Mouse (Mus musculus): ENCODE results near the gene Cdkn2aipnl. TPM values are rescaled to one million over a fixed set of nuclear protein-coding genes. Genes with fewer than 3 reads are reported as not detected.

Gene Cdkn2aipnl
- polyA plus RNA-seq, 1 experiment from 2014 or later: 141 TPM

- ATAC-seq (ENCODE audit: low FRiP score) (no peak), DNase-seq (ENCODE audit: low spot score, missing footprints) (no peak)
- Histone ChIP-seq H3K27me3 (ENCODE audit: control insufficient read depth, insufficient read depth, low read length) (no peaks in the 10 kb centered on the region), H3K9ac (ENCODE audit: low read length) (no peak overlapping the region), H3K9me3 (ENCODE audit: control insufficient read depth, low read length) (no peaks in the 10 kb centered on the region), H3K4me3 (ENCODE audit: low read depth, low read length) (no peak overlapping the region), H3K4me2 (peak overlapping the region; percentile 10; the same call in 1 of the 2 replicates), H3K36me3 (ENCODE audit: control insufficient read depth, insufficient read depth, low read length) (no peaks in the 10 kb centered on the region), H3K4me1 (ENCODE audit: control insufficient read depth, insufficient read depth, low read length) (peaks cover 3% of the 10 kb centered on the region), H3K27ac (ENCODE audit: low read depth, low read length) (no peak overlapping the region)
- 76% methylated on average over 2 of the region's 2 CpGs for WGBS
These were observed 38.1 kb downstream of the Cdkn2aipnl start for GRCm38 (mm10) chr11:52005586-52005985.

GRCm38 (mm10) chr11:52011011-52011410, 43.5 kb downstream of the Cdkn2aipnl start:
- Histone ChIP-seq H3K27ac (ENCODE audit: low read depth, low read length) (no peak overlapping the region), H3K9ac (ENCODE audit: low read length) (no peak overlapping the region), H3K9me3 (ENCODE audit: control insufficient read depth, low read length) (no peaks in the 10 kb centered on the region), H3K36me3 (ENCODE audit: control insufficient read depth, insufficient read depth, low read length) (no peaks in the 10 kb centered on the region), H3K27me3 (ENCODE audit: control insufficient read depth, insufficient read depth, low read length) (no peaks in the 10 kb centered on the region), H3K4me1 (ENCODE audit: control insufficient read depth, insufficient read depth, low read length) (no peaks in the 10 kb centered on the region), H3K4me2 (no peak overlapping the region), H3K4me3 (ENCODE audit: low read depth, low read length) (no peak overlapping the region)
- ATAC-seq (ENCODE audit: low FRiP score) (no peak), DNase-seq (ENCODE audit: low spot score, missing footprints) (no peak)
- WGBS: 91% methylated on average over 11 of the region's 11 CpGs

DNA sequence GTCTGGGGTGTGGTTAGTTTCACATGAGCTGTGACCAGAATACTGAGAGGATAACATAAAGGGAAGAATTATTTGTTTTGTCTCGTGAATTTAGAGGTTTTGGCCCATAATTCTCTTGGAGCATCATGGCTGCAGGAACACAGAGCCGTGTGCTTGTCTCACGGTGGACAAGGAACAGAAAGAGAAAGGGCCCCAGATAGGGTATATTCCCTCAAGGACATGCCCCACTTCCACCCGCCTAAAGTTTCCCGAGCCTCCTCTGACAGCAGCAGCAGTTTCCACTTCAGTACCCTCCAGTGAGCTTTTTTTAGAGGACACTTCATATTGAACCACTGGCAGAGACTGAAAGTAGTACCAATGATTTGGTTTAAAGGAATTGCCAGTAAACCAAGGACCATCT, 44.1 kb downstream of the Cdkn2aipnl start:
- no peaks in the 10 kb centered on the region for H3K36me3 ChIP-seq (ENCODE audit: control insufficient read depth, insufficient read depth, low read length)
- H3K4me1 ChIP-seq (ENCODE audit: control insufficient read depth, insufficient read depth, low read length): no peaks in the 10 kb centered on the region
- no peak overlapping the region for H3K4me2 ChIP-seq
- H3K27ac ChIP-seq (ENCODE audit: low read depth, low read length): no peak overlapping the region
- no peak for DNase-seq (ENCODE audit: low spot score, missing footprints)
- no peak overlapping the region for H3K9ac ChIP-seq (ENCODE audit: low read length)
- no peaks in the 10 kb centered on the region for H3K9me3 ChIP-seq (ENCODE audit: control insufficient read depth, low read length)
- no peak overlapping the region for H3K4me3 ChIP-seq (ENCODE audit: low read depth, low read length)
- H3K27me3 ChIP-seq (ENCODE audit: control insufficient read depth, insufficient read depth, low read length): no peaks in the 10 kb centered on the region
- 90% methylated on average over 5 of the region's 5 CpGs for WGBS
- ATAC-seq (ENCODE audit: low FRiP score): no peak

DNA sequence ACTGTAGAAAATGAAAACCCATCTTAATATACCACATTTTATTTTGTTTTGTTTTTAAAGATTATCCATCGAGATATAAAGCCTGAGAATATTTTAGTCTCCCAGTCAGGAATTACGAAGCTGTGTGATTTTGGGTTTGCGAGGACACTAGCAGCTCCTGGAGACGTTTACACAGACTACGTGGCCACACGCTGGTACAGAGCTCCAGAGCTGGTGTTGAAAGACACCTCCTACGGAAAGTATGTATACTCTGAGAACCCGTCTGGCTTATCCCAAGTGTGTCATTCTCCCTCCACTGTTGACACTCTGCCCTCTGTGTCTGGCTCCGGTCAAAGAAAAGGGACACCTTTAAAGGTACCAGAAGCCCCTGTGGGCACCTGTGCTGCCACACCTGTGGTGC, 50.8 kb downstream of the Cdkn2aipnl start:
- H3K27ac ChIP-seq (ENCODE audit: low read depth, low read length): no peak overlapping the region
- DNase-seq (ENCODE audit: low spot score, missing footprints) (no peak), ATAC-seq (ENCODE audit: low FRiP score) (no peak)
- no peaks in the 10 kb centered on the region for H3K27me3 ChIP-seq (ENCODE audit: control insufficient read depth, insufficient read depth, low read length)
- H3K9me3 ChIP-seq (ENCODE audit: control insufficient read depth, low read length): no peaks in the 10 kb centered on the region
- H3K4me1 ChIP-seq (ENCODE audit: control insufficient read depth, insufficient read depth, low read length): no peaks in the 10 kb centered on the region
- no peak overlapping the region for H3K4me2 ChIP-seq
- WGBS: 85% methylated on average over 9 of the region's 9 CpGs
- H3K36me3 ChIP-seq (ENCODE audit: control insufficient read depth, insufficient read depth, low read length): no peaks in the 10 kb centered on the region; the same call in 1 of the 2 replicates
- H3K9ac ChIP-seq (ENCODE audit: low read length): no peak overlapping the region
- H3K4me3 ChIP-seq (ENCODE audit: low read depth, low read length): no peak overlapping the region

Other genes with a start within 250 kb of the Cdkn2aipnl start
- 13.0 and 14.5 TPM in 2 replicates for gene Sec24a, start 204.0 kb upstream of the Cdkn2aipnl start, polyA plus RNA-seq (2014; fragmentation: Nextera tagmentation; extraction: Ambion mirVana)
- 128 and 141 TPM in 2 replicates for gene Sar1b, start 204.0 kb upstream of the Cdkn2aipnl start, polyA plus RNA-seq (2014; fragmentation: Nextera tagmentation; extraction: Ambion mirVana)
- gene Jade2, start 110.0 kb upstream of the Cdkn2aipnl start, polyA plus RNA-seq (2014; fragmentation: Nextera tagmentation; extraction: Ambion mirVana): 0.20 and 0.22 TPM in 2 replicates
- gene Ube2b, start 33.1 kb downstream of the Cdkn2aipnl start, polyA plus RNA-seq (2014; fragmentation: Nextera tagmentation; extraction: Ambion mirVana): 192 and 214 TPM in 2 replicates
- gene Cdkl3, start 36.6 kb downstream of the Cdkn2aipnl start, polyA plus RNA-seq (2014; fragmentation: Nextera tagmentation; extraction: Ambion mirVana): 11.0 and 16.6 TPM in 2 replicates
- gene Ppp2ca, start 131.0 kb downstream of the Cdkn2aipnl start, polyA plus RNA-seq (2014; fragmentation: Nextera tagmentation; extraction: Ambion mirVana): 133 and 138 TPM in 2 replicates
- gene Olfr1373, start 177.9 kb downstream of the Cdkn2aipnl start, polyA plus RNA-seq (2014; fragmentation: Nextera tagmentation; extraction: Ambion mirVana): not detected in 2 replicates
- gene Olfr1371, start 246.3 kb downstream of the Cdkn2aipnl start, polyA plus RNA-seq (2014; fragmentation: Nextera tagmentation; extraction: Ambion mirVana): not detected in 2 replicates